Mouse (Mus musculus): Measurements from ENCODE around the gene Il13ra1.
A peak's percentile ranks its signal among the peaks of the same experiment; 100 is the strongest.

The Il13ra1 gene

DNA sequence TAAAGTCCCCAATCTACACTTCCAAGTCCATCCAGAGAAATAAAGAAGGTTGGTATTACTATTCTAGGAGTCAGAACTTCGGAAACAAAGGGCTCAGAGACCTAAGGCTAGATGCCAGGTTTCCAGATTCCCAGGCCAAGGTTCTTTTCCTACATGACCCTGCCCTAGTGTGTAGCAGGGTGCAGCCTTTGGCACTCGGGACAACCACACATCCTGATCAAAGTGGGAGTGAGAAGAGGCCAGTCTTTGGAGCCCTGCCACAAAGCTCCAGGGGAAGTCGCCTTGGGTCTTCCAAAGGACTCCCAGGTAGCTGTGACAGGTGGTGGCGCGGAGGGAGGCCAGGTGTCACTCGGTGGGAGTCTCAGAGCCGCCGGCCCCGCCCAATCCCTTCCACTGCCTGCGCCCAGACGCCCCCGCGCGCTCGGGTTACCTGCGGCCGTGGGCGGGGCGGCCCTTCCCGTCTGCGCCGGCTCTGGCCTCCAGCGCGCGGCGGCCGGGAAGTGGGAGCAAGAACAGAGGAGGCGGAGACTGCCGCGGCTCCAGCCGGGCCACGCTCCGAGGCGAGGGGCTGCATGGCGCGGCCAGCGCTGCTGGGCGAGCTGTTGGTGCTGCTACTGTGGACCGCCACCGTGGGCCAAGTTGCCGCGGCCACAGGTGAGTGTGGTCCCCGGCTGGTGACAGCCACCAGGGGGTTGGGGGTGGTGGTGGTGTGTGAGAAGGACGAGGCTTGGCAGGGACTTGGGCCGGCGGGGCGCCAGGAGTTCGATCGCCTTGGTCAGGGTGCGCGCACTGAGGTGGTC is at the start of gene Il13ra1:
Gene Il13ra1 (plus strand): TSS at position 489 of the 800 bp plus-strand sequence.
- DNase-seq: peak; percentile 36 to 50

DNA sequence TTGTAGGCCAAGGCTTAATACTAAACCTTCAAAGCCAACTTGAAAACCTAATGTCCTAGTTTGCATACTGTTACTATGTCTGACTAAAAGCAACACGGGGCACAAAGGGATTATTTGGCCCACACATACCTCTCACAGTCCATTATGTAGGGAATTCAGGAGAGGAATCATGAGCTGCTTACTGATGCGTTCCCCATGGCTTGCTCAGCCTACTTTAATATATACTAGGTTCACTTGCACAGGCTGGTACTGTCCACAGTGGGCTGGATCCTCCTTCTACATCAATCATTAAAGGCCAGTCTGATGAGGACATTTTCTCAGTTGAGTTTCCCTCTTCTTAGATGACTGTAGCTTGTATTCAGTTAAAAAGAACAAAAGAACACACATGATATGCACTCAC is 37.9 kb upstream of the Il13ra1 start:
- DNase-seq: no peak

DNA sequence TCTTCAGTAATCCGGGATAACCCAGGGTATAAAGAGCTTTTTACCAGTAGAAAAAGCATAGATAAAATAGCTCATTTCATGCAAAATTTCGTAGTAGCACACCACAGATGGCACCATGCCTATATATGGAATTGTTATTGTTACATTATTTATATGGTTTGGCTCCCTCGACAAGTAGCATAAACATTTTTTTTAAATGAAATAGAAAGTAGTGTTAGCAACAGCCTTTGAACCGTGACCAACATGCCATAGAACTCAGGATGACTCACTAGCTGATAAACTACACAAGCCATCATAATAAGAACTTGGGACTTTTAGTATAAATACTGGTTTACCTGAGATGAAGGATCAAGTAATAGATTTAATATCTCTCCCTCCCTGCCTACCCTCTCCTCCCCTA is 34.7 kb upstream of the Il13ra1 start:
- DNase-seq: no peak

DNA sequence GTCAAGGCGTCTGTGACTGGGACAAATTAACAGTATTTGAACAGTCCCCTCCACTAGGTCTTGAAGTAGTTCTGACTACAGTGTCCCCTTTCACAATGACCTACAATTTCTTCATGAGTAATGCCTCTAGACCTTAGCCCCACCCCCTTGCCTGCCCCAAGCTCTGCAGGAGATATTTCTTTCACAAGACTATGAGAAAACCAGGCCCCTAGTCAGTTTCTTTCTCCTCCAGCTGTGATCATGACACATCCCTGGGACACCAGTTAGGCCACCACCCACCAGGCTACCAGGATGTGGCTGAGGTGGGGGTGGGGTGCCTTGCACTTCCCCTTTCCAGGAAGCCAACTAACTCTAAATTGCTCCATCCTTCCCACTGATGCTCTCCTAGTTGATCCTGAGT is 29.0 kb upstream of the Il13ra1 start:
- no peak for DNase-seq

DNA sequence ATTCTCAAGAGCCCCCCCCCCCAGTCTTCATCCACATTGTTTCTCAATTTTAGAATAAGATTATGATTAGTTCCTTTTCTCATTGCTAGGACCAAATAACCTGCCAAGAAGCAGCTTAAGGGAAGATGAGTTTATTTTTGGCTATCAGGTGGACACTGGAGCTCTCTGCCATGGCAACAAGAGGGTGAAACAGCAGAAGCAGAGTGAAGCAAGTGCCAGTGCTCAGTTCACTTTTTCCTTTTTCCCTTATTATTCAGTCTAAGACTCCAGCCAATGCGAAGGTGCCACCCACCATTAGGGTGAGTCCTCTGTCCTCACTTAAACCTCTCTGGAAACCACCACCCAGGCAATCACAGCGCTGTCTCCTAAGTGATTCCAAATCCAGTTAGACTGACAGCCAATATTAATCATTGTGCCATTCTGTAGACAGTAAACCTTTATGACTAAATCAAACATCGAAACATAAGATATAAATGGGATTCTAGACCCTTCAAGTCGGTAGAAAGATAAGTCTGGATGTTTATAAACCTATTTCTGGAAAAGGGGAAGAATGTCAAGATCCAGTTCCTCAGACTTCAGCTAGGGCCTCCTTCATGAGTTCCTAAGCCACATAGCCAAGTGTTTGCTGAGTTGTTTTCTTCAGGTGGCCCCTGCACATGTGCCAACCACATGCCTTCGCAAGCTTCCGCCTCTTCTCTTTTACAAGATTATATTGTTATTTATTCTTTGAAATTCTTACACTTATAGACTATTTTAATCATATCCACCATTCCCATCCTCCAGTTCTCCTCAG is 23.2 kb upstream of the Il13ra1 start:
- DNase-seq: no peak

DNA sequence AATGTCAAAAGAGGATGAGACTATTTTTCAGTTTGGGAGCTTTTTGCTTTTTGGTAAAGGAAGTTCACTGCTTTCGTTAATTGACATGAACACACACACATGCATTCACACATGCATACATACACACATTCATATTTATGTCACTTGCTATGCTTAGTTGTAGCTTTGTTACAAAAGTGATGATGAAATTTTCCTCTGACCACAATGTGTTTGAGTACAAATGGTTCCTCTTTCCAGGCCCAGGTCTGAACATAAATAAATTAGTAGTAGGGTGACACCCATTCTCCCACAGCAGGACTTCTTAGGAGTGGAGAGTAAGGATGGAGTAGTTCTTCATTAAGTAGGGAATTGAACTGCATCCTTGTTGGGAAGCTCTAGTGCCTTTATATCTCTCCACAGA is 11.0 kb upstream of the Il13ra1 start:
- no peak for DNase-seq

DNA sequence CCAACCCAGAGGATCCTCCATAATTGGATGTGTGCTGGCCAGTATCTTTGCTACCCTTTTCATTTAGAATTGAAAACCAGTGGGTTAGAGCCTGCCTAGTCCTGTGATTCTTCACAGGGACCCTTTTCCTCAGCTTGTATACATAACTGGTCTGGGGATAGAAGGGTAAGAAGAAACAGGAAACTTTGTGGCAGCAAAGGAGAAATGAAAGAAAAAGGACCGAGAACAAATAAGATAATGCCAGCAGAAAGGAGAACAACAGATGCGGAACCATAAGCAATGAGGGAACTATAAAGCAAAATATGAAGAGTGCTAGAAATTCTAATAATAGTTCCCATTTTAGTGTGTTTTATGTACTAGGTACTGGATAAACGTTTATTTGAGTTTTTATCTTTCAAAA is 10.6 kb upstream of the Il13ra1 start:
- no peak for DNase-seq

DNA sequence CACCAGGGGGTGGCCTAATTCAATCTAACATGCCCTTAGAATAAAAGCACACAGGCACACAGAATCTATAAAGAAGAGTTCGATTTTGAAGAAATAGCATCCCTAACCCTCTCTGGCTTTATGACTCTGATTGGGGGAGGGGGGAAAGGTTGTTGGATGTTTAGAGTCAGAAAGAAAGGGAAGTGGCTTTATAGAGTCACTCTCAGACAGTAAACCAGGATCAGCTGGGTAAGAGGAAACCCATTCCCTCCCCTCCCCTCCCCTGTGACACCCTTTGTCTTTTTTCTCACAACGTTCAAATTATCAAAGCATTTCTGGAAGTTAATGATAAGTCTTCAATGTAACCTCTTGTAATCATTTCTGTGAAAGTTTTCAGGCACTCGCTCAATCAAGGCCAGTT is 3.3 kb upstream of the Il13ra1 start:
- DNase-seq: no peak

DNA sequence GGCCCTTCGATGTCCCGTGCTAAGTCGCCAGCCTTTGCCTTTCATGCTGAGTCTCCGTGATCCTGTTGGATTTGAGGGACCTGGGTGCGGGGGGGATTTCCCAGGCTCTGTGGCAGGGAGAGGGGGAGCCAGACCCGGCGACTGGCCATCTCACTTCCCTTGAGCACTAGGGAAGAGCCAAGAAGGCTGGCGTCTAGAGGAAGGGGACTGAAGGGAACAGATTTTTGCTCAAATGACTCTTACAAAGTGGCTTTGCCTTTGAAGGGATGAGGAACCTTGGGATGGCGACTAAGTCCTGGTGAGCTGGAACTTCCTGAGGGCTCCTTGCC is 476 bp downstream of the Il13ra1 start:
- DNase-seq: no peak

DNA sequence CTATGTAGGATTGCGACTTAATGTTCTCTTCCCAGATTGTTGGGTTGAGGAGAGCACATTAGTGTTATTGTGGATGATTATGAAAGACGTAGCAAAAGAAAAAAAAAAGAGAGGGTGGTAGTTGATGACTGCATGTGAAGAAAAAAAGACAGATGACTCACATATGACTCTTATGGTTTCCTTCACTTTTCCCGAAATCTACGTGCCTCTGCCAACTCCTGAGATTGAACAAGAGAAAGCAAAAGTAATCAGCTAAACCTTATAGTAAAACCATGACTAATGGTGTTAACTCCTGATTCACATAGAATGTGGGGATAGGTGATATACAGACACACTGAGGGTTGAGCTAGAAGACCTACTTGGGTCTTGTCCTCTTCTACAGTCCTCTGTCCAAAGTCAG is 3.3 kb downstream of the Il13ra1 start:
- no peak for DNase-seq

DNA sequence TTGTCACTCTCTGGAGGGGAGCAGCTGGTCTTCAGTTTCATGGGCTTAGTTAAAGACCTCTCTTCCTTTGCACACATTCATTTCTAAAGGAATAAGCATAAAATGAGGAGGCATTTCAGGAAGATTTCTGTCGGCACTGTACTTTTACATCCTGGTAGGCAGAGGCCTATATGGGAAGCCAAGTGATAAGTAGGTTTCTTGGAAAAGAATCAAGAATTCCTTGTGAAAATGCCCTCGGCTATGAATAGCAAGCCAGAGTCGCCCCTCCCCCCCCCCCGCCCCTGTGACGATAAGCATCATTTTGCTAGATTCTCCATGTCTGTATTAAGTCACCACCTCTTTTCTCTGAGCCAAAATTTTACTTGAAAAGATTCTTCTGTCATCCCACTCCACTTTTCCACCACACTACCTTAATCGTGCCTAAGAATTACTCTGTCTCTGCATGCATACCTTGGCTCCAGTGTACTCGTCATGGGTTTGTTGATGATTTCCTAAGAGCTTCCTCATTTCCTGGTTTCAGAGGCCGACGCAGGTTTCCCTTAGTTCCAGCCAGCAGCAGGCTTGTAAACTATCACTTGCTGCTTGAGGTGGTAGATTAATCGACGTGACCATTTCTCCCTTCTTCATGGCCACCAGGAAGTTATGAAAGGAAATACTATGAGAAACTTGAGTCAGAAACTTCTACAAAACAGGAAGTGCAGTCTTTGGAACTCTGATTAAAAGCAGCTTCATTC is 17.3 kb downstream of the Il13ra1 start:
- DNase-seq: no peak

DNA sequence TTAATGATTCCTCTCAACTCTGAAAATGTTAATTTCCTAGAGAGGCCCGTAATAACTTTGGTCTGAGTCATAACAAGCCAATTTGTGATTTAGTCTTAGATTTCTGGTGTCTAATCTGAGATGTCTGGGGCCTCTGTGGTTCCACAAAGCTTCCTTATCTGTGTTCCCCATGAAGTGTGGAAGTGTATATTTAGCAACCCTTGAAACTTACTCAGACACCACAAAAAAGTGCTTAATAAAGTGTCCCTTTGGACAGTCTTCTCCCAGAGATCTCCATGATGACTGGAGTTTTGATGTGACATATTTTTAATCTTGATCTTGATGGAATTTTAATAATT is 17.8 kb downstream of the Il13ra1 start:
- no peak for DNase-seq

DNA sequence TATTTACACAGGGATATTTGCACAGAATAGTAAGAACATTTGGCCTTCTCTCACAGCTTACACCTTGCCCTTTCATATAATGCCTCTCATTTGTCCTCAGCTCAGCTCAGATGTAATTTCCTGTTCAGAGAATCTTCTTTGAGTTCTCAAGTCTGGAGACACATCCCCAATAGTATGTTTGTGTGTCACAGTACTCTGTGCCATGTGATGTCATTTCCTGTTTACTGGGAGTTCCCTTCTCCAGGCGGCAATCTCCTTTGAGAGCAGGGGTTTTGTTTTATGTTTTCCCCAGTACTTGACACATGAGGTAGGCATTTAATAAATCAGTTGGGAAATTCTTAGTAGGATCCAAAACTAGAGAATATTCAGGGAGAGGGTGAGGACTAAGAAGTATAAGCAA is 24.4 kb downstream of the Il13ra1 start:
- no peak for DNase-seq

DNA sequence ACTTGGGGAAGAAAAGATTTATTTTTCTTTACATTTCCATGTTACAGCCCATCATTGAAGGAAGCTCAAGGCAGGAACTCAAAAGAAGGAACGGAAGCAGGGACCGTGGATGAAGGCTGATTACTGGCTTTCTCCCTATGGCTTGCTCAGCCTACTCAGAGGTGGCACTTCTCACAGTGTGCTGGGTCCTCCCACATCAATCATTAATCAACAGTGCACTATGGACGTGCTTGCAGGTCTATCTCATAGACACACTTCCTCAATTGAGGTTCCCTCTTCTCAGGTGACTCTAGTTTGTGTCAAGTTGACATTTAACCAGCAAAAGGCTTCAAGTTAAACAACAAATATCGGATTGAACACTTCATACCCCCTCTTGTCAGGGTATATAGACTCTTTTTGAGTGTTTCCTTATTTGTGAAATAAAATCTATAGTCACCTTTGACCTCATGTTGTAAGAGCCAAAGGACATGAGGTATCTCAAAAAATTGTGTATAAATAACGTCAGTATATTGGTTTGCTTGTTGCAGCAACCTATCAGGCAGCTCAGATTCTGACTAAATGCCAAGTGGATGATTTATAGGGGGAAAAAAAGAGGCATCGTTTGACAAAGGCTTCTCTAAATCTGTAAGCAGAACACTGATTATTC is 30.2 kb downstream of the Il13ra1 start:
- DNase-seq: no peak

DNA sequence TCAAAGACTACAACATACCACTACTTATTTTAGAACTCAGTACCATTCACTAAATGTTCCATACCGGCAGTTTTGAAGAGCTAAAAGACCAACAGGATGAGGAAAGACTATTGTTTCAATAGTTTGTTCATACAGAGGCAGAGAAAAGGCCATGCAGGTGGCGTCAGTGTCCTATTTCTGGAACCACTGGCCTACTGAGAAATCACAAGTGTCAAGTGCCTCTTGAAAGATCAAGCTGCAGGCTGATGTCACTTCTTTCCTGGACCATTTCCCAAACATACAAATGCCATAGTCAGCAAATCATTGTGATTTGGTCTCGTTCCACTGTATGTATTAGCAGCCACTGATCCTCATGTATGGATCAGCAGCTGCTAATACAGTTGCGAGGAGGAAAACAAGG is 34.8 kb downstream of the Il13ra1 start:
- DNase-seq: no peak

DNA sequence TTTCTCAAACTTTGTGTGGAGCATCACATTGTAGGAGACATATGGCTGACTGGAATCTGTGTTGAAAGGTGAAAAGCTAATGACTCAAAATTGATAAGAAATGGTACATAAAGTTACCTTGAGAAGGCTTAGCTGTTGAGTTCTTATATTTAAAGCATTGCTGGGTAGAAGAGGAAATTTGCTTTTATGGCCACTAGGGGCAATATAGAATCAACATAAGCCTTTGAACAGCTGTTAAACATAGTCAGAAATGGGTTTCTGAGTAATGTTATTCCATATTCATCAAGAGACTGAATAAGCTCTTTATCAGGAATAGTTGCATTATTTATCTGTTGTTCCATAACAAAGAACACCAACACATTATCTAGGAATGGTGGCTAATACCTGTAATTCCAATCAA is 38.2 kb downstream of the Il13ra1 start:
- no peak for DNase-seq

DNA sequence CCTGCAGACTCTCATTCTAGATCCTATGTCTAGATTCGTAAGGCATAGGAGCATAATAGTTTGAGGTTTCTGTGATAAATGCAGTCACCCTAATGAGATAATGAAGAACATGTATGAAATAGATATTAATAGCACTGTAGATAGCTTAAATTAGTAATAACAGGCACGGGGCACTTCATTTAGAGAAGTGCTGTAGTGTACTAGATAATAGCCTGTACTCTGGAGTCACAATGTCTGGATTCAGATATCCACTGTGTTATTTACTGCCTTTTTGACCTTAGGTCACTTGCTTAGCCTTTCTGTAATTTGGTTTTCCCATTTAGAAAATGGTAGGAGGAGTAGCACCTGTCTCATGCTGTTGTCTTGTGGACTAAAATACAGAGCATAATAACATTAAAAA is 44.8 kb downstream of the Il13ra1 start:
- no peak for DNase-seq

DNA sequence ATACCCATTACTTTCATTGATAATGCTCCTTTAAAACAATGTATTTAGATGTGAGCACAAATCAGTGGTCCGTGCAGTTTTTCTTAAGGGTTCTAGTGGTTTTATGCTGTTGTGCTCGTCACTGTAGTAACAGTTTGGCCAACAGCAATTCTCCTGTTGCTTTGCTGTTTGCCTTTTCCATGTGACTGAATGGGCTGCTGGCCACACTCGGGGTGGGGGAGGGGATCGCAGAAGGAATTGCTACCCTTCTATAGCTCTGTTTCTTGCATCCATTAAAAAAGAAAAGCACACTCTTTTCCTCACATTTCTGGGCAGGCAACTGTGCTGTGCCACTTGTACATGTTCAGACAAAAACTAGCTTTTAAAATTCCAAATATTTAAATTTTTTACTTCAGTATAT is 49.7 kb downstream of the Il13ra1 start:
- no peak for DNase-seq

DNA sequence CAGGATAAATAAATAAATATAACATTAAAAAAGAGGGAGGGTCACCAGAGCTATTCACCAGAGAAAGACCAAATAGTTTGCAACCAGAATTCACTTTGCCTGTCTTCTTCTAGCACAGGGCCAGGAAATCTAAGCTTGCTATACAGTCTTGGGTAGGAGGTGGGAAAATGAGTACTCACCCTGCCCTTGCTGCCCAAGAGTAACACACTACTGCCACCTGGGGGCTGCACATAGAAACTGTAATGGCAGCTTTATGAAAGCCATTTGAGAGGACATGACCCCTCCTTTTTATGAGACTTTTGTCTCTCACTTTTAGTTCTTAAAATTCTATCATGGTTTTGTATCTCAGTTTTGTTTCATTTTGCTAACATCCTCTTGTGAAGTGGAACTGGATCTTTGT is 71.7 kb downstream of the Il13ra1 start:
- peak in 1 of 2 experiments; percentile 17 for DNase-seq

DNA sequence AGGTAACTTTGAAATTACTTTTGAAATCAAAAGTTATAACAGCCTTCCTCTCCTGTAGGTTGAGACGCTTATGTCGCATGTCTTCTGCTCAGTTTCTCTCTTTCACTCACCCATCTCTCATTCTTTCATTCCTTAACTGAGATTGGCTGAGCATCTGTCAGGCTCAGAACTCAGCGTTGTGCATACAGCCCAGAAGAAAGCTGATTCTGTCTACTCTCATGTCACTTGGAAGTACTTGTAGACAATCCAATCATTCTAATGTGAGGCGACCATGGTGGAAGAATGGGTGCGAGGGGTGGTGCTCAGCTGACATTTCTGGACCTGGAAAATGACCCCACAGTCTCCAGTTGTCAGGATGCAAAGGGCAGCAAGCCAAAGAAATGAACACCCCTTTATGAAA is 74.1 kb downstream of the Il13ra1 start:
- DNase-seq: no peak

DNA sequence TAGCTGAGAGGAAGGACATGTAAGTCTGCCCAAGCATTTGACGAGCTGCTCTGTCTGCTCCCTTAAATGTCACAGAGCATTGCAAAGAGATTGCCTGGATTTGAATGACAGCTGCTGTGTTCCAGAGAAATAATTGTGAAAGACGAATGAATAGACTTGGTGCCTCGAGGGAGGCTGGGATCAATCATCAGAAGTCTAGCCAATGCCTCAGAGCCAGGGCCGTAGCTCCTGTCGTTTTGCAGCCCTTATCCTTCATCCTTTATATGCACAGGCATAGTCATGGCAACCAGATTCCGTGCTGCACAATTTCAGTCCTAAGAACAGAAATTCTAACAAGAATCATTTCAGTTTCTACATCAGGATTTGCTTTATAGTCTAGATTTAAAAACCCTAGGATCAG is 74.5 kb downstream of the Il13ra1 start:
- DNase-seq: no peak

DNA sequence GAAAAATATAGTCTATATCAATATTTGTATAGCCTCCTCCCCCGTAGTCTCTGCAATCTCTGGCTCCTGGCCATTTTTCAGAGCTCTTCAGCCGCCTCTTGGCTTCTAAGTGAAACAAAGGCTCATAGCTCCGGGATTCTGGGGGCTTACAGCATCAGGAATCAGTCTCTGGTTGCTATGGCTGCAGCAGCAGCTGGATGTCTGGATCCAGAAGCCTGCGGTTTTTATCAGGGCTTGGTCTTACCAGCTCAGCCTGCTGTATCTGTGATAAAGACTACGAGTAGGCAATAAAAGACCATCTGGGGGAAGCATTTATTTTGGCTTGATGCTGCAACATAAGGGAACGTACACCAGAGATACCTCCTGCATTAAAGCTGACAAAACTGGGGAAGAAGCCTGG is 82.0 kb downstream of the Il13ra1 start:
- no peak for DNase-seq

DNA sequence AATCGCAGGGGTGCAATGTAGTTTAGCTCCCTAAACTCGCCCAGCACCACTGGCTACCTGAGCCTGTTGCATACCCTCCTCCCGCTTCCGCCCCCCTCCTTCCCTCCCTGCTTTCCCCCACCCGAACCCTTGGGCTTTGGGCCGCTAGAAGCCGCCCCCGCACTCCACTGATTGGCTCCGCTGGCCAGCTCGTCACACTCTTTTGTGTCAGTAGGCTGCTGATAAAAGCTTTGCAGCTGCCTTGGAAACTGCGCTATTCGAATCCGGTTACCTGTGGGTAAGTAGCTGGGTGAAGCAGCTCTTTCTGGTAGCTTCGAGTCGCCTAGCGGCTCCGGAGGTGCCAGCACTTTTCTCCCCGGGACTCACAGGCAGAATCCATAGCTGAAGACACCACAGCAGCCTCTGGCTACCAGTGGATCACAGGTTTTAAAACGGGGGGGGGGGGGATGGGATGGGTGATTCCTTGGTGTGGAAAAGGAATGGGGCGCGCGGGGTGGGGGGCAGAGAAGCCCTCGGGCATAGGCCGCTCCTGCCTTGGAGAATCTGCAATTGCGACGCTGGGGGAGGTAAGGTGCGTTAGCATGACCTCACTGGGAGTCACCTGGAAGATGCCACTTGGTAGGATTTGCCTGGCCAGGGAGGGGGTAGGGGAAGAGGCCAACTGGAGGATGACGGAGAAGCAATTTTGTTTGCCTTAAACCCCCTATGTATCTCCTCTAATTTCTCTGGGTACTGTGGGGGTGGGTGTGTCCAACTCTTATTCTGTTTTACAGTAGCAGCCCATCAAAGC is 84.0 kb downstream of the Il13ra1 start, which contains the start of gene Zcchc12:
Gene Zcchc12 (plus strand): TSS at position 169 of the 790 bp plus-strand sequence.
- peak; percentile 3 to 7 for DNase-seq

Data from cerebellum, postnatal 36 days (tissue).